Mouse (Mus musculus) kidney, postnatal 36 days (tissue): ENCODE measurements around the gene Itgal.
"Not testable (repeated sequence)": the region's sequence is repeated elsewhere in the genome, so short reads cannot be mapped to it uniquely, and the experiment has no call there.

ENCODE experiments used
- DNase-seq, 2 experiments: peaks; one replicate each; pipeline ENCODE4 v3.0.0; 2021 to 2022; ENCODE audit warnings: mixed read lengths in 2 of 2

Gene Itgal

DNA sequence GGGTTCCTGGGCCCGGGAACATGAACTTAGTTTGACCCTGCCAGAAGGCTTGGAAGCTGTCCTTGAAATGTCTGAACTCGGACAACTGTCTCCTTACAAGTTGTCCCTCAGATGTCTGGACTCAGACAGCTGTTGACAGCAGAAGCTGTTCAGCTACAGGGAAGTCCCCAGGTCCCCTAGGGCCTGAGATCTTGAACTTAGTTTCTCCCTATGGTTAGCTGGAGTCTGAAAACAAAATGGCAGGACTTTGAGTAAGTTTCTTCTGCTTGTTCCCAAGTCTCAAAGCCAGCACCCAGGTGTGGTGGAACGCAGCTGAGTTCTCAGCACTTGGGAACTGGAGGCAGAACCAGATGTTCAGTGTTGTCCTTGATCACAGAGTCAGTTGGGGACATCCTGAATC, 16.0 kb upstream of the Itgal start:
- DNase-seq: no peak

DNA sequence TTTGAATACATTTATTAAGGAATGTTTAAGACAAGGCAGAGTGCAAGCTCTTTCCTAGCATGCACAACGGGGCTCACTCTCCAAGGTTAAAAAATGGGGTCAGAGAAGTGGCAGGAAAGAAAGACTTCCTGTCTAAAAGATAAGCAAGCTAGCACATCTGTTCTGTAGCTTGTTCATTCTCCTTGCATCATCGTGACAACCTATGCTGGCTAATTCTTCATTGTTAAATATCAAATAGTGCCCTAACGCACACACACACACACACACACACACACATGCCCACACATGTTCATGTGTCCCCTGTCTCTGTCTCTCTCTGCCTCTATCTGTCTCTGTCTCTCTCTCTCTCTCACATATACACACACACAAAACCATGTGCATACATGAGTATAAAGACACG, 14.9 kb upstream of the Itgal start:
- DNase-seq: no peak

DNA sequence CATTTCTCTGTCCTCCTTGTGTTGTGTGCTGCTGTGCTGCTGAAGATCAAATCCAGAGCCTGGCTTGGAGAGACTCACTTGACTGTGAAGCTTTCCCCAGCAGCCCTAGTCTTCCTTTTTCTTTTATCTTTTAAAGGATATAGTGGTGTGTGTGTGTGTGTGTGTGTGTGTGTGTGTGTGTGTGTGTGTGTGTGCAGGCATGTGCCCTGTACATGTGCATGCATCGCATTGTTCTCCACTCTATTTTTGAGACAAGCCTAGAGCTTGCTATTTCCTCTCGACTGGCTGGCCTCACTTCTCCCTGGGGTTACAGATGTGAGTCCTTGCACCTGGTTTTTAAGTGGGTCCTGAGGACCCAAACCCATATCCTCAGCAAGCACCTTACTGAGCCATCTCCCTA, 13.9 kb upstream of the Itgal start:
- no peak for DNase-seq

DNA sequence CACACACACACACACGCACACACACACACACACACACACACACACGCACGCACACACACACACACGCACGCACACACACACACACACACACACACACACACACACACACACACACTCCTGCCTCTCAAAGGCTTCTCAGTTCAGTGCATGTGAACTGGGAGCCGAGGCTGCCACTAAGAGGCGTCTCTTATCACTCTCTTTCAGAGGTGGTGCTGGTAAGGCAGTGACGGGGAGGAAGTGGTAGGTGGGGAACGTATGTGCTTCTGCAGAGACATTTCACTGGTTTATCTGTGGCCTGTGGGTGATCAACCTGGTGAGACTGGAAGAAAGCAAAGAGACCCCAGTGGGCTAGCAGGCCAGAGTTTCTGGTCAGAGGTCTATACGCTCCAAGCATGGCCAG, 10.9 kb upstream of the Itgal start:
- DNase-seq: no peak

DNA sequence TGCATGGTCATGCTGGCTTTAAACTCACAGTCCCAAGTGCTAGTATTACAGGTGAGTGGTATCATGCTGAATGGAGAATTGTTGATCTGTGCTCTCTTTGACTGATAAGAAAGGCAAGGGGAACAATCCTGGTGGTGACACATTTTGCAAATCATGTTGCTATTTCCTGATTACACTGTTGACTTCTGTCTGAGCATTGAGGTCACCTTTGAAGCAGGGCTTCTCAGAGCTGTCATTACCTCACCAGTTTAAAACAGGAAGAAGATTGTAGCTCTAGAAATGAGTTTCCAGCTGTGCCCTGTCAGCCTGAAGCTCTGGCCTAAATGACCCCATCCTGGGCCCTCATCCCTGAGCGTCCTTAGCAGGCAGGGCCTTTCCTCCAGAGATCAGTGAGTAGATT, 8.1 kb upstream of the Itgal start:
- DNase-seq: no peak

DNA sequence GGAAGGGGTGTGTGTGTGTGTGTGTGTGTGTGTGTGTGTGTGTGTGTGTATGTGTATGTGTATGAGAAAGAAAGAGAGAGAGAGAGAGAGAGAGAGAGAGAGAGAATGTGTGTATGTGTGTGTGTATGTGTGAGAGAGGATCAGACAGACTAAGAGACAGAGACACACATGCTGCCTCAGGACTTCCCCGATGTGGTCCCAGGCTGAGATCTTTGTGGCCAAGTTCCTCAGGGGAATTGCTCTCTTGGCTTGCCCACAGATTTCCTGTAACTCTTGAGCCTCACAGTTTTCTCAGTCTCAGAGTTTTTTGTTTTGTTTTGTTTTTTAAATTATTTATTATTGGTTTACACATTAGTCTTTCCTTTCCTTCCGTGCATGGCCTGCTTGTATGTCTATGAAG, 6.8 kb upstream of the Itgal start:
- DNase-seq: no peak

DNA sequence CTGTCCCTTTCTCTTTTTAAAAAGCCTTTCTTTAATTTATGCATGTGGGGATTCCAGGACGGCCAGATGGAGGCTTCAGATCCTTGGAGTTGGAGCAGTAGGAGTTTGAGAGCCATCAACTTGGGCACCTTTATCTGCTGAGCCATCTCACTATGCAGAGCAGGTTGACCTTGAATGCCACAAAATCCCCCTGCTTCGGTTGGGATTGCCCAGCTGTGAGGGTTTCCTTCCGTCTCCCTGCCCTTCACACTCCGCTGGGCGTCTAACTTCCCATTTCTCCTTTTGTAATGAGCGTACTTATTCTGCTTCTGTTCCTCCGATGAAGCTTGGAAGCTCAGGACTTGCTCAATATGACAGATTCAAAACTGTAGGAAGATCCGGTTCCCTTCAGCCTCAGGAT, 5.9 kb upstream of the Itgal start:
- peak in 1 of 2 experiments; percentile 14 for DNase-seq

DNA sequence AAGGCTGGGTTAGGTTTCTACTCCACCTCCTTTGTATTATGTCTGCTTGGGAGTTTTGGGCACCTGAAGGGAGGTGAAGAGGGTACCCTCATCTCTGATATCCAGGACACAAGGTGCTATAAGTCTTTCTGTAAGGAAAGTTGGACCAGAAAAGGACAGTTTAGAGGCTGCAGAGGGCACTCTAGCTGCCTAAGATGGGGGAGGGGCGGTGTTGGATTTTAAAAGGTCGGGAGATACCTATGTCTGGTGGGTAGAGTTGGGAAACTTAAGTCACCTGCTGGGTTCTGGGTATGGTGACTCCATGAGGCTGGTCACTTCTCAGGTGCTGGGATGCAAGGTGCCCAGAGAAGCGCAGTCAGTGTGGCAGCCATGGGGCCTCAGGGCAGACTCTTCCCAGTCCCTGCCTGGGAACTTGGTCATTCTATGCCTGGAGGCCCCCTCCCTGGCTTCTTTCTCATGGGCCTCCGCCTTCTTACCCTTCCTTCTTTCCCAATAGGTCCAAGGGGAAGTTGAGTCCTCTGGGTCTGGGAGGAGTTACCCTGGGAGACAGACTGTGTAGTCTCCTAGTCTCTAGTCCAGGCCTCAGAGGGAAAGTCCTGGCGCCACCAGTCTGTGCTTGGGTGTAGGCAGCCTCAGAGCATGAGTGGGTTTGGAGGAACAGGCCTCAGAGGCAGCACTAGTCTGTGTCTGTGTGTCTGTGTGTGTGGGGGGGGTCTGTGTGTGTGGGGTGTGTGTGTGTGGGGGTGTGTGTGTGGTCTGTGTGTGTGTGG, 911 bp downstream of the Itgal start:
- no peak for DNase-seq

DNA sequence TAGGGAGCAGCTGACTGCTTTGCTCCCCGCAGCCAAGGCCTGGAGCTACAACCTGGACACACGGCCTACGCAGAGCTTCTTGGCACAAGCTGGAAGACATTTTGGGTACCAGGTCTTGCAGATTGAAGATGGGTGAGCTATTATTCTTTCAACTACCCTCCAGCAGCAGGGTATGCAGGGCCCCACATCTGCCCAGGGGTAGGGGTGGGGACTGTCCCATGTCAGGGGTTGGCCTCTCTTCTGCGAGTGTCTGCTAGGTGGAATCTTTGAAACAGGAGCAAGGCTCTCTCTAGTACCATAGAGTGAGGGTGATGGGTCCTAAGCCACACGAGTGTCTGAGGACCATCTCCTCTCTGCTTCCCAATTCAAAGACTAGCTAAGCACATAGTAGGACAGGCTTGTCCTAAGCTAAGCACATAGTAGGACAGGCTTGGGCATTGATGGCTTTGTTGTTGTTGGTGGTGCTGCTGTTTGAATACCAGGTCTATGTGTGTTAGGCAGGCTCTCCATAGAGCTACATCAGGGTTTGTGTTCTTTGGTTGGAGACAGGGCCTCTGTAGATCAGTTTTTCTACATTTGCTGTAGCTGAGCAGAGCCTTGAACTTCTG, 1.6 kb downstream of the Itgal start:
- no peak for DNase-seq

DNA sequence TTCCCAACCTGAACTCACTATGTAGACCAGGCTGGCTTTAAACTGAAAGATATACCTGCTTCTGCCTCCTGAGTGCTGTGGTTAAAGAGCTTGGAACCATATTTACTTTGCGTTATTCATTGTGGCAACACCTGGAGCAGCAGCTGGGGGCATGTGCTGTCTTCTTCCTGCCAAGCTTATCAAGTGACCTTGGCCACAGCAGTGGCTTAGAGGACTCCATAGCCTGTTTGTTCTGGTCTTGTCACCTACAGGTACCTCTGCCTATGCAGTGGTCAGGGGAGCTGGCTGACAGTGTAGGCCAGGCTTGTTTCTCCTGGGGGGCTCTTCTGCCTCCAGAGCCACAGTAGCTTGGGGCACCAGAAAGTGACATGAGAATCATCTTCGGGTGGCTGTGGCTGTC, 12.4 kb downstream of the Itgal start:
- no peak for DNase-seq

DNA sequence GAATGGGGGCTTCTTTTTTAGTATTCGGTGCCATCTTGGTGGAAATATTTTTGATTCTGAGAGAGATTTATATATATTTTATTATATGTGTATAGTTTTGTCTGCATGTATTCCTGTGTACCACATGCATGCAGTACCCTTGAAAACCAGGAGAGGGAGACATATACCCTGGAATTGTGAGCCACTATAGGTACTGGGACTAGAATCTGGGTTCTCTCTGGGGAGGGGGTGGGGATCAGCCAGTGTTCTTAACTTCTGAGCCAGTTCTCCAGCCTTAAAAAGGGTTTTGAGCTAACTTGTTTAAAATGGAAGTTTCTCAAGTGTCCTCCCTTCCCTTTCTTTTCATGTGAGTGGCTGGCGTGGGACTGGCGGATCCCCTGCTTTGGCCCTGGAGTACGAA, 12.8 kb downstream of the Itgal start:
- DNase-seq: peak; percentile 61 to 69

DNA sequence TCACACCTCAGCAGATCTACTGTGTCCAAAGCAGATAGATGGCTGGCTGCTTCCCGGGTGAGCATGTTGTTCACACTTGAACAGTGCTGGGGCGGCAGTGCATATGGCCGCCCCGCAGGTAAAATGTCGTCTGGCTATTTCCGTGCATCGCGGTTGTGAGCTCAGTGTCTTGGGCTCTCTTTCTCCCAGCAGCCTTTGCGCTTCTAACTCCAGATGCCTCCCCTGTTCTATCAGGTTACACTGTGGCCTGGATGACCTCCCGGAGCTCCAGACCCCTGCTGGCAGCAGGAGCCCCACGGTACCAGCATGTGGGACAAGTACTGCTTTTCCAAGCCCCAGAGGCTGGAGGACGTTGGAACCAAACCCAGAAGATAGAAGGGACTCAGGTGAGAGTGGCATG, 13.9 kb downstream of the Itgal start:
- DNase-seq: no peak

DNA sequence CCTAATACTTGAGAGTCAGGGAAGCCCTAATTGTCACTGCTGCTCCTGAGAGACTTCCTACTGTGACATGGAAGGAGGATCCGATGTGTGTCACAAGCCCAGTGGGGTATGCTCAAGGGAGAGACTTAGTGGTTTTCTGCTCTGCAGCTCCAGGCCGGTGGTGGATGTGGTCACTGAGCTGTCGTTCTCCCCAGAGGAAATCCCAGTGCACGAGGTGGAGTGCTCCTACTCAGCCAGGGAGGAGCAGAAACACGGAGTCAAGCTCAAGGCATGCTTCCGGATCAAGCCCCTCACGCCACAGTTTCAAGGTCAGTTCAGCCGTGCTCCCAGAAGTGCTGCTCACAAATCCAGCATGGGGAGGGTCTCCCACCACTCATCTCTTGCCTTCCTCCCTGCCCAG, 17.9 kb downstream of the Itgal start:
- DNase-seq: no peak

DNA sequence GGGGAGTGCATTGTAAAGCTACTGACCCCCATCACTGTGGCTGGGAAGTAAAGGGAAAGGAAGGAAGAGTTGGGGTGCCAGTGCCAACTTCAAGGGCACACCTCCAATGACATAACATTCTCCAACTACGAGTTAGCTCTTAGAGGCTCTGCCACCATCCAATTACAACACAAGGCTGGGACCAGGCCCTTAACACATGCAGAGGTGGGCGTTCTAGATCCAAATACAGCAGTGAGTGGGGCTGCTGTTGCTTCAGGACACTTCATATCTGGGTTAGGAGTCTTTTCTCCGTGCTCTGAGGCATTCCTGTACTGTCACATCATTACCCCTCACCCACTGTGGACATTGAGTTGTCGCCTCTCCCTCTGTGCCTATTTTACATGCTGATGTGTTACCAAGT, 25.0 kb downstream of the Itgal start:
- no peak for DNase-seq

DNA sequence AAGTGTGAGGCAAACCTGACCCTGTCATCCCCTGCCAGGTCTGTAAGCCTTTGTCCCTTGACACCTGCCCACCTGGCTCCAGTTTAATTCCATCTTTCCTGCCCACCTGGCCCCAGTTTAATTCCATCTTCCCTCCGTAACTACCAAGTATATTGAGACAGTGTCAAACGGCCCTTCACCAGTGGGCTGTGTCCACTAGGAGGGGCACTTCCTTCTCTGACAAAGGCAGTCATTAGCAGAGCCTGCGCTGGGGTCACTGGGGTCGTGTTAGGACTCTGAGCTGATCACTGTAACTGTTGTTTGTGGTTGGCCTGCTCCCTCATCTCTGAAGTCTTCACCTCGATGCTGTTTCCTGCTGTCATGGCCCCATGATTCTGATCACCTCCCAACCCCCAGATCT, 26.0 kb downstream of the Itgal start:
- peak; percentile 36 to 75 for DNase-seq

DNA sequence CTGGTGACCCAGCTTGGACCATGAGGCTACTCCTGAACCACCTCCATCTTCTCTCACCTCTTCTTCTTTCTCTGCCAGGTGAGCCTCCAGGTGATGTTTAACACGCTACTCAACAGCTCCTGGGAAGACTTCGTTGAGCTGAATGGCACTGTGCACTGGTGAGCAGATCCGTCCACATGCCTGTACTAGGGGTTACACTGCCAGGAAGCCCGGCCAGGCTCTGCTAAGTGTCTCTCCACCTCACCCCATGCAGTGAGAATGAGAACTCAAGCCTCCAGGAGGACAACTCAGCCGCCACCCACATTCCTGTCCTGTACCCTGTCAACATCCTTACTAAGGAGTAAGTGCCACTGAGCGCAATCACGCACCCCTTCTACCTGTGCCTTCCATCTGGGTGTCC, 28.9 kb downstream of the Itgal start:
- no peak for DNase-seq

DNA sequence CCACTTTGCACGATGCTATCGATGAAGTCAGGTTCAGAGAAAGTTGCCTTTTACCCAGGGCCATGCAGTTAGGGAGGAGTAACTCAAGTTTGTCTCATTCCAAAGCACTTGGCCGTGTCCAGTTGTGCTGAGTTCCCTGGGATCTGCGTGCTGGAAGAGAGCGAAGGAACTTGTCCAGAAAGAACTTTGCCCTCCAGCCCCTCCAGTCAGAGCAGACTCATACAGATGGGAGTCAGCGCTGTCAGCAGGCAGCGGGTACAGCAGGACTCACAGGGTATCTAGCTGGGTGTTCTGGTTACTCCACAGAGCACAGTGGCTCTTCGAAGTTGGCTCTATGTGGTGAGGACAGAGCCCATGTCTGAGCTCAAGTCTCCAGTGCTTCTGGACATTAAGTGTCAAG, 29.5 kb downstream of the Itgal start:
- peak; percentile 61 to 71 for DNase-seq

DNA sequence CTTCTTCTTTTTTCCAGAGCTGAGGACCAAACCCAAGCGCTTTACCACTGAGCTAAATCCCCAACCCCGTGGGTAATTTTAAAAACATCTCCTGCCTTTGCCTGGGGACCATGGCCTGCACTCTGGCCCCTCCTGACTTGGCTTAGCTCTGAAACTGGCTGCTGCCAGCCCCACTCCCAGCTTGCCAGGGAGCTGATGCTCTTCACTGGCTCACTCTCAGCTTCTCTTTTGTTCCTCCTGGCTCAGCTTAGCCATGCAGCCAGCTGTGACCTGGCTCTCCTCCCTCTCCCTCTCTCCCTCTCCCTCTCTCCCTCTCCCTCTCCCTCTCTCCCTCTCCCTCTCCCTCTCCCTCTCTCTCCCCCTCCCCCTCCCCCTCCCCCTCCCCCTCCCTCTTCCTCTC, 30.6 kb downstream of the Itgal start:
- DNase-seq: peak; percentile 57 to 60

DNA sequence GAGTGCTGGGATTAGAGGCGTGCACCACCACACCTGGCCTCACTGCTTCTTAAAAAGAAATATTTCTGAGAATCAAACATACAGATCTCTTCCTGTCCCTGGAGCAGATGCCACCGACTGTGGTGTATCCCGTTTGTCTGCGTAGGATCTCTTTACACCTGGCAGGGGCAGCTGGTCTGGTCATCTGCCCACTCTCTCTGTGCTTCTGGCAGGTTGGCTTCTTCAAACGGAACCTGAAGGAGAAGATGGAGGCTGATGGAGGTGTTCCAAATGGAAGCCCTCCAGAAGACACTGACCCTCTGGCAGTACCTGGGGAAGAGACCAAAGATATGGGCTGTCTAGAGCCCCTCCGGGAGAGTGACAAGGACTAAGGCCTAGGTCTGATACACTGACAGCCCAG, 37.2 kb downstream of the Itgal start:
- DNase-seq: no peak

DNA sequence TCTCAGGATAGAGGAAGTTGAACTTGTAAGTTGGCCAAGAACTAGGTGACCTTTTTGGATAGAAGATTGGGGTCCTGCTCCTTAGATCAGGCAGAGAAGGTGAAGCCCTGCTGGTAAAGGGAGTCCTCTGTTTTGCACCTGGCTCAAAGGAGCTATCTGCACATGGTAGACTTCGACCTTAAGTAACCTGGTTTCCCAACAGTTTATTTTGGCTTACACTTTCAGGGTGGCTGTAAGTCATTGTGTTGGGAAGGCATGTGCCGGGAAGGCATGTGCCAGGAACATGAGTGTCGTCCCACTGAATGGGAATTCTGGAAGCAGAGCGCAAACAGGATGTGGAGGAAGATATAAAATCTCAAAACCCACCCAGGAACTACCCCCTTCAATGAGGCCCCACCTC, 39.5 kb downstream of the Itgal start:
- no peak for DNase-seq

DNA sequence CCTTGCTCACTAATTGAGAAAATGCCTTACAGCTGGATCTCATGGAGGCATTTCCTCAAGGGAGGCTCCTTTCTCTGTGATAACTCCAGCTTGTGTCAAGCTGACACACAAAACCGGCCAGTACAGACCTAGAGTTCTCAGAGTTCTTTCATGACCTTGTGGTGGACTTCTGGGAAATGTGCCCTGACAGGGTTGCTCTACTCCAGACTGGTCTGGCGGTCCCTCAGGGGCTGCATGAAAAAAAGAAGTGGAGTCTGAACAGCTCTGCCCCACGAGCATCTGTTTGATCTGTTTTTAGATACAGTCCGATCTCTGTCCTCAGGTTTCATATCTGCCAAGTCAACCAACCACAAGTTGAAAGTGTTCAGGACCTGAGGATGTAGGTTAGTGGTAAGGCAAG, 41.6 kb downstream of the Itgal start:
- DNase-seq: peak; percentile 33 to 44

DNA sequence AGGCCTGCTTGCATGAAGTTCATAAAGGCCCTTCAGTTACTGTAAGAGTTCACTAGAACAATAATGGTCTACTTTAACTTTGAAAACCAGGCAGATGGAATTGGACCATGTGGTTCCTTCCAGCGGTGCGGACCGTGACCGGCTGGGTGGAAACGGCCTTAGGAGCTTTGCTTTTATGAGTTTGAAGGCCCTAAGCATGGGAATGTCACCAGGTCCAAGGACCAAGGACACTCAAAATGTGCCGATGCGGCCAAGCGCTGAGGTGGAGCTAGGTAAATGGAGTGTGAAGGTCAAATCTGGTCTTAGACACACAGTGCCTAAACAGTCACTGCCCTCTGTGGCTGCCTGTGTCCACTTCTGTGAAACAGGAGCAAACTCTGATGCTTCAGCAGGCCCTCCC, 45.3 kb downstream of the Itgal start:
- DNase-seq: peak; percentile 78 to 82

DNA sequence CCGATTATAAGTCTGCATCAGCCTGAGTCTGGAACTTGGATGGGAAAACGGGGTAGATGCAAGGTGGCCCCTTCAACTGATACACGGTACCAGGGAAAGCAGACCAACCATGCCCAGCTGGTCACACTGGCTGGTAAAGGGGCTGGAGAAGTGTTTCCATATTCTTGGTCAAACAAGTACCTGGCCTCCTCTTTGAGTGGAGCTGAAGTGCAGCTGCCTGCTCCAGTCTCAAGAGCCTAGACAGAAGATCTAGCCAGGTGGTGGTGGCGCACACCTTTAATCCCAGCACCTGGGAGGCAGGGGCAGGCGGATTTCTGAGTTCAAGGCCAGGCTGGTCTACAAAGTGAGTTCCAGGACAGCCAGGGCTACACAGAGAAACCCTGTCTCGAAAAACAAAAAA, 45.8 kb downstream of the Itgal start:
- not testable (repeated sequence) for DNase-seq

DNA sequence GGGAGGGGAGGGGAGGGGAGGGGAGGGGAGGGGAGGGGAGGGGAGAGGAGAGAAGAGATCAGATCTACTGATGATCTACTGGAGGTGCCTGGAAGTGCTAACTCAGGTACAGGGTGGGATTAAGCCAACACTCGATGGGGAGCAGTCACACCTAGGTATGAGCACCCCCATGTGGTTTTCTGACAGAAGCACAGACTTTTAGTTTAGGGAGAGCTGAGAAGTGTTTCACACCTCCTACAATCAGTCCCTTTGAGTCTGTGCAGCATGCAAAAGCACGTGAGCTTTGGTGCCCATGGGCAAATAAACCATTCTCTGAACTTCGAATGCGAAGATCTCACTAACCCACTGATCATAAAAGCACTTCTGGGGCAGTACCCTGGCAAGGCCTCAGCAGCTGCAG, 46.3 kb downstream of the Itgal start:
- peak; percentile 29 to 45 for DNase-seq

DNA sequence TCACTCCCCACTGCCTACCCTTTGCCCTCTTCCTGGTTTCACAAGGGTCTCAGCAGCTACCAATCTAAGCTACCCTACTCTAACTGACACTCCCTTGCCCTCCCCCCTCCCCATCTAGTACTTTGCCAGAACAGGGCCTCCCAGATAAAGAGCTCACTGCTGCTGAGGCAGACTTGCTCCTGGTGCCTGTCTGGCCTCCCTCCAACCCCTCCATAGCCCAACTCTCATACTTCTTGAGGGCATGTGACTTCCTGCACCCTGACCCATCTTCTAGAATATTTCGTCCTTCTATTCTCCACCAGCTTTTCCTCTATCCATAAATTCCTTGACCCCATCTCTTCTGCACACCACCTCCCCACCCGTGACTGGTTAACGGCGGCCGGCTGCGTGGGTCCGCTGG, 46.8 kb downstream of the Itgal start:
- DNase-seq: peak in 1 of 2 experiments; percentile 40
